Mouse (Mus musculus) skeletal muscle tissue, adult 2 months (tissue): ENCODE data around the gene 4930426L09Rik.
"Not testable (repeated sequence)": the region's sequence is repeated elsewhere in the genome, so short reads cannot be mapped to it uniquely, and the experiment has no call there.

Experiments
- DNase-seq: peaks from one replicate; pipeline ENCODE4 v3.0.0-alpha.2; 2012; ENCODE audit warnings: low read depth, low spot score

The 4930426L09Rik gene

DNA sequence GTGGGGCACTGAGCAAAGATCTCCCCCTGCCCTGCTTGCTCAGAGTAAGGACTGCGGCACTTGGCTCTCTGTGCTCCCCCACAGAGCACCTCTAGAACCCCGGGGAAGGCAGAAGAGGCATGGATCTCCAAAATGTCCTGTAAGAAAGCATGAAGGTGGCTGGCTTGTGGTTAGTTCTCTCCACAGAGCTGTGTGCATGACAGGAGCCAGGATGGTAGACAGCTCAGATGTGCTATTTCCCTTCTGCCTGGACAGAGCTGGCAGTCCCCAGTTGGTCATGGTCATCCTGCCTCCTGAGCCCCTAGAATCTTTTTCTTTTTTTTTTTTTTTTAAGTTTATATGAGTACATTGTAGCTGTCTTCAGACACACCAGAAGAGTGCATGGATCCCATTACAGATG lies 27.7 kb upstream of the 4930426L09Rik start:
- no peak for DNase-seq

DNA sequence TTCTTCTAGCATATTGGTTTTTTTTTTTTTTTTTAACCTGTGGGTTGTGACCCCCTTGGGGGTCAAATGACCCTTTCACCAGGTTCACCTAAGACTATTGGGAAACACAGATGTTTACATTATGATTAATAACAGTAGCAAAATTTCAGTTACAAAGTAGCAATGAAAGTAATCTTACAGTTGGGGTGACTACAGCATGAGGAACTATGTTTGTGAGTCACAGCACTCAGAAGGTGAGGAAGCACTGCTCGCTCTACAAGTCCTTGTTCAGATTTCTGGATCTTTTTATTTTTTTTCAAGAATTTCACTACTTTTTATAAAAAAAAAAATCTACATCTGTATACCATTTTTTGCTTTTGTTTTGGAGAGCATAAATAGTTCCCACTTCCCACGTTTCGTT lies 26.6 kb upstream of the 4930426L09Rik start:
- DNase-seq: no peak

DNA sequence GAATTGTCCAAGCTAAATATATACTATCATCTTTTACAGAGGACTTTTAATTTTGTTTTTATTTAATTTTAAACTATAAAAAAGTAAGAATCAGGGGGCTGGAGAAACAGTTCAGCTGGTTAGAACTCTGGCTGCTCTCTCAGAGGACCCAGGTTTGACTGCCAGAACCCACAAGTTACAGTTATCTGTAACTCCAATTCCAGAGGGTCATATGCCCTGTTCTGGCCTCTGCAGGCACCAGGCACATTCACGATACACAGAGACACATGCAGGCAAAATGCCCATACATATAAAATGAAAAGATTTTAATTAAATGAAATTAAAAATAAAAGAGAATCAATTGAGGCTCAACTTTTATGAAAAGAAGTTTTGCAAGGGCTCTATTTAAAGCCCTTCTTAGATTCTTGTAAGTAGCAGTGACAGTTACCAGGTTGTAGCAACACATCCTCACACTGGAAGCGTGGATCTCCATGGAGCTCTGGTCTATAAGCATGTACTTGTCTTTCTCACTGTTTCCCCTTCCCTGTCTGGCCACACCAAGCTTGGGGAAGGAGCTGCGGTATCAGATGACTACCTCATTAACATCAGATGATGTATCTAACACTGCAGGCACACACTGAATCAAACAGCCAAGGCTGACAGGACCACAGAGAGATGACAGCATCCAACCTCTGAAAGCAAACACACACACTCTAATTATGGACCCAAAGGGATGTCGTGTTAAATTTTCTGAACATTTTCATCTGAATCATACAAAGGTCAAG lies 23.1 kb upstream of the 4930426L09Rik start:
- no peak for DNase-seq

DNA sequence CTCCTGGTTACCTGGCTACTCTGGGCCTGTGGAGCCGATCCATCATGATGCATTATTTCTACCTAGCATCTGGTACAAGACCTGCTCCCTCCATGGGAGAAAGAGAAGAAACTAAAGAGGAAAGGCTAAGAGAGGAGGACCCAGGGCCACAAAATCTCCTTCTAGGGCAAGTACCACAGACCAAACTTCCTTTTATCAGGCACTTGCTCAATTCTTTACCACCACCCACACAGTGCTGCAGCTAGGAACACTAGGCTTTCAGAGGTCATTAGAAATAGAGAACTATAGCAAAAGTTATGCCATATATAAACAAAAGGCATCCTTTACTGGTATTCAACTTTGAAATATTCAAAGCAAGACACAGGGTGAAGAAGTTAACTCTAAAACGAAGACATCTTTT lies 22.0 kb upstream of the 4930426L09Rik start:
- DNase-seq: no peak

DNA sequence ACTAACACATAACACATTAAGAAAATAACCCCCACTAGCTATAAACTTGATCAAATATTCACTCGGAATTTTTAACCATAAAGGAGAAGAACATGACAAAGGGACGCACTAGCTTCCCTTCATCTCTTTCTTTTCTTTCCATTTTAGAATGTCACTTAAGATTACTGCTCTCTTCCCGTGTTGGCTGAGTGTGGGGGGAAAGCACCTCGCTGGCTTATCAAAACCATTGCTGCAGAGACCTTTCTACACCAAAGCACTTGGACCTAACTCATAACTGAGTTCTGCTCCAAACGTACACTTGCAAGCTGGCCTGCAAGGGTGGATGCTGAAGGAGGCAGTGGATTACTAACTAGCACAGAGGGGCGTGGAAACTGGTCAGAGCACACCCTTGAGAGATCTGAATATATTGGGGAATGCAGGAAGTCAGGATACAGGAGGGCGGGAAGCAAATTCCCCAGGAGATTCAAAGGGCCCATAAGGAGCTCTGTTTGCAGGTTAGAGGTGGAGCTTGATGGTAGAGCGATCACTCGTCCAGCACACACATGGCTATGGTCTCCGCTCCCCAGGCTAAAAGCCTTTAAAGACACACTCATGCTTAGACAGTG lies 20.8 kb upstream of the 4930426L09Rik start:
- DNase-seq: no peak

- DNase-seq: no peak
Observed at GRCm38 (mm10) chr2:18979046-18979445, 19.1 kb upstream of the 4930426L09Rik start.

- no peak for DNase-seq
Observed at GRCm38 (mm10) chr2:18979675-18980074, 18.5 kb upstream of the 4930426L09Rik start.

- DNase-seq: no peak
Observed at GRCm38 (mm10) chr2:18982581-18982980, 15.6 kb upstream of the 4930426L09Rik start.

GRCm38 (mm10) chr2:18983546-18983945 lies 14.6 kb upstream of the 4930426L09Rik start:
- no peak for DNase-seq

DNA sequence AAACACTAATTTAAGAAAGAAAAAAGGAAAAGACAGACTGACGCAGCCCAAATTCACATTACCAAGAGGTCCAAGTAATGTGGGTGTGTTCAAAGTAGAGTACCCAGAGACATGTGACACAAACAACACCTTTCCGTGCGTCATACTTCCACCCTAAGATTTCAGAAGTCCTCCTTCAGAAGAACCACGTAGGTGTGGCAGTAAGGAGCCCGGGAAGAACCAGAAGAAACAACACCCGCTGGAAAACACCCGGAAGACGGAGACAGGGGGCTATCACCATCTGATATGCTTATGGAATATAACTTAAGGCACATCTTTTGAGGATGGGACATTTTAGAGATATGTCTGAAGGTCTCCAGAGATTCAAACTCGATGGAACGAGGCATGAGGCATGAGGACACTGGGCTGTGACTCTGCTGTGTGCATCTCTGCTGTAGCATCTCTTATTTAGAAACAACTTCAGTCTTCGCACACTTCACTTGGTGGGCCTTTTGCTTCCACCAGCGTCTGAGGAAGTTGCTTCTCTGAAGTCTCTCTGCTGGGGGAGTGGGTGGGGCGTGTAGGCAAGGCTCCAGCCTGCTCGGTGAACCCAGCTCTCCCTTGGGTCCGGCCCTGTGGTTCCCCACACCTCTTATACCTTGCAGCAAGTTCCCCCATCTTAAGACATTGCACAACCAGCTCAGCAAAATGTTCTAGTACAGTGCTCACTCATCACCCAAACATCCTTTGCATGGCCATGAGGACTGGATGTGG lies 13.9 kb upstream of the 4930426L09Rik start:
- no peak for DNase-seq

GRCm38 (mm10) chr2:18985506-18985905 lies 12.6 kb upstream of the 4930426L09Rik start:
- no peak for DNase-seq

DNA sequence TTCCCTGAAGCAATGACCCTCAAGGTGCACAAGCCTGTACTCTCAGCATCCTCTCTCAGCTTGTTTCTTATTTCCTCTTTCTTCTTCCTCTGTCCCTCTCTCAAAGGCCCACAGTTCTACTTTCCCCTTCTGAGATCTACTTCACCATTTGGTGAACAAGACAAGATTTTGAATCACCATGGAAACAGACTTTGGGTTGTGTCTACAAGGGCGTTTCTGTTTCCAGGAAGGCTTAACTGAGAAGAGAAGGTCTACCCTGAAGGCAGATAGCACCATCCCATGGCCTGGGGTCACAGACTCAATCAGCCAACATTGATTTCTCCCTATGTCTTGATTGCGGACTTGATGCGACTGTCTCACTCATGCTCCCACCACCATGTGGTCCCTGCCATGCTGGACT lies 9.3 kb upstream of the 4930426L09Rik start:
- peak; percentile 40 for DNase-seq

GRCm38 (mm10) chr2:18992512-18993510 lies 5.3 kb upstream of the 4930426L09Rik start:
- DNase-seq: no peak

DNA sequence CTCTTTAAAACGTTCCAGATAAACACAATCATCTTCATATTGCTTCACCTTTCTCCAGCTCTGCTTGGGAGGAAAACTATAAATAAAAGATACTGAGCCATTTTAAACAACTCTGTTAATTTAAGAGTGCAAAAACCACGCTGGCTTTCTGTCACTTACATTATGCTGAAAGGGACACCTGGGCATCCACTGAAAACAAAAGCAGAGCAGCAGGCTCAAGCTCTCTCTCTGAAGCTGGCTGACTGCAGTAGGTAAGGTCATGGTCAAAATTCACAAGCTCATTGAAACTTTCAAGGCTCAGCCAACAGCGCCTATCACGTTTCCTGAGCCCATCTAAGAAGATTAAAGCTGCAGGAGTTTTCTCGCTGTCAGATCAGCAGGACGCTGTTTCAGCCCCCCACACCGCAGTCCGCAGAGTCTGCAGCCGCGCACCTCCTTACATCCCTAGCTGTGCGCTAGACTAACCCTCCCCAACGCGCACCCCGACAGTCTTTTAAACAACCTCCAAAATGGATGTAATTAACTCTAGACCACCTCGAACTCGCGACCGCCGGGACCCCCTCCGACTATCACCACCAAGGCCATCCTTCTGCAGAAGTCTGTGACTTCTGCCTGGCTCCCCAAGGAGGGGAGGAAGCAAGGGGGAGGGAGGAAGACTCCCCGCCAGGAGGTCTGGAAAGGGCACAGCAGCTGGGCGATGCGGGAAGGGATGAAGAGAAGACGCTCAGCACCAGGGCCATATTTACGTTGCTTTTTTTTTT lies 1.5 kb upstream of the 4930426L09Rik start:
- DNase-seq: no peak

DNA sequence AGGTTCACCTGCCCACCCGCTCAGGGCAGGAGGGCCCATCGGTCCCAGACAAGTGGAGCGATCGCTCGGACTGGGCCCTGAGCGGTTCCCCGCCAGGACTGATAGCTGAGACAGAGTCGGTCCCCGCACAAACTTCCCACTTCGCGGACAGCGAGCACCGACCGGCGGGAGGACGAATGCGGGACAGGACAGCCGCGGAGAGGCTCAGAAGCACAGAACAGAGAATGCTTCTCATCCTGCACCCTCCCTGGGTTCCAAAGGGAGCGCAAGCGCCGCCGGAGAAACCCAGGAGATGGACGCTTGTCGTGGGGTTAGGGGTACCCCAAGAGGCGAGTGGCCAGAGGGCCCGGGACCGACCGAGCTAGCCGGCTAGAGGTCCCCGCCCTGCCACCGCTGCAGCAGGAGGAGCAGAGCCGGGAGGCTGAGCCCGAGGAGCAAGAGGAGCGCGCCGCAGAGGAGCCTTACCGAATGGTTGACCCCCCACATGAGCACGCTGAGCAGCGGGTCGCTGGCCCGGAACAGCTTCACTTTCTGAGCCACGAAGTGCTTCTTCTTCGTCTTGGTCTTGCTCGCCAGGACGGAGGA lies 664 bp upstream of the 4930426L09Rik start:
- DNase-seq: peak; percentile 11

DNA sequence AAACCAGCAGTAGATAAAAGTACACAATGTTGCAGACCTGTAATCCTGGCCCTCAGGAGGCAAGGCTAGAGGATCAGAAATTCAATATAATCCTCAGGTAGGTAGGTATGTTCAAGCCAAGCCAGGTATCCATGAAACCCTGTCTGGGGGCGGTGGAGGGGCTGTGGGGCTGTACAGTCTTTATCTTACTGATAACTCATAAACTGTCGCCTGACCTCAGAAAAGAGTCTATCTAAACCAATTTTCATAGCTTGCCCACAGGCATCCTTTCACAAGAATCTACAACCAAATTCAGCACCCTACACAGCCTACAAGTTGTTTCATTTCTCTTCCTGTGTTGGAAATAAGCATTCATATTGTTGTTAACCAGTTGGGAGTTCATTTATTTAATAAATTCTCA lies 1.3 kb downstream of the 4930426L09Rik start:
- DNase-seq: no peak

- DNase-seq: peak; percentile 57
Observed at GRCm38 (mm10) chr2:19004801-19005200, 6.7 kb downstream of the 4930426L09Rik start.

- DNase-seq: no peak
Observed at GRCm38 (mm10) chr2:19006124-19006523, 8.0 kb downstream of the 4930426L09Rik start.

DNA sequence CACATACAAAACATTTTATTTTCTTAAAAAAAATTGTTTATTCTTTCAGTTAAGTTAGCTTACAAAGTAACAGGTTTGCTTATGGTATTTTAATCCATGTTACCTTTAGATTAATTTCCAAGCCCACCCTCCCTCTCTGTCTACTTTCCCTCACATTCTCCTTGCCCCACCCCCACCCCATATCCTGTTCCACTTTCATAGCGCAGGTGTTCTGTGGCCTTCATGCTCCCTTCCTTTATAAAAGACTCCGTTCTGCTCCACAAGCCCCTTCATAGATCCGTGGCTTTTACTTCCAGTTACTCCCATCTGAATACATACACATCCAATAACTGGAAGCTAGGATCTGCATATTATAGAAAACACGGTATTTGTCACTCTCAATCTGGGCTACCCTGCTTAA lies 9.4 kb downstream of the 4930426L09Rik start:
- no peak for DNase-seq

DNA sequence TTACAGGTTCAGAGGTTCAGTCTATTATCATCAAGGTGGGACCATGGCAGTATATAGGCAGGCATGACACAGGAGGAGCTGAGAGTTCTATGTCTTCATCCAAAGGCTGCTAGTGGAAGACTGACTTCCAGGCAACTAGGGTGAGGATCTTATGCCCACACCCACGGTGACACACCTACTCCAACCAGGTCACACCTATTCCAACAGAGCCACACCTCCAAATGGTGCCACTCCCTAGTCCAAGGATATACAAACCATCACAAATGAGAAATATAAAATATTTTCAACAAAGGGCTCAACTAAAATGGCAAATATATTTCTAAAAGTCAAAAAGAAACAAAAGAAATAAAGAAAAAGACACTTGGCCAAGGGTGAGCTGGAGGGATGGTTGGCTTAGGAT lies 12.4 kb downstream of the 4930426L09Rik start:
- not testable (repeated sequence) for DNase-seq
